Mouse (Mus musculus) embryonic facial prominence, embryonic 11.5 days (tissue): ENCODE measurements around the gene Bcor. TPM values are rescaled to one million over a fixed set of nuclear protein-coding genes. Genes with fewer than 3 reads are reported as not detected.

ENCODE experiments used
- ATAC-seq: fragments of 200-750 bp; cut with Nextera tagmentation; replicated peaks from 2 replicates; pipeline ENCODE4 v1.8.0; 2017; ENCODE audit warnings: low read depth; ENCODE audit not compliant: insufficient number of reproducible peaks, low FRiP score, low TSS enrichment
- DNase-seq: peaks from one replicate; pipeline ENCODE4 v3.0.0-alpha.2; 2015; ENCODE audit warnings: low spot score
- H3K27ac ChIP-seq: fragments of 300-500 bp; sonication (generic); replicated peaks from 2 replicates; pipeline ENCODE4 v1.5.1; 2014; ENCODE audit warnings: mild to moderate bottlenecking, low read depth, low read length, control low read depth
- H3K27me3 ChIP-seq: fragments of 300-500 bp; sonication (generic); 2 replicates; pipeline ENCODE4 v1.6.1; 2014; ENCODE audit warnings: mild to moderate bottlenecking, low read length, moderate library complexity, mixed read lengths; ENCODE audit not compliant: control insufficient read depth, insufficient read depth
- H3K36me3 ChIP-seq: fragments of 300-500 bp; sonication (generic); replicated peaks from 2 replicates; pipeline ENCODE4 v1.6.1; 2014; ENCODE audit warnings: low read depth, mild to moderate bottlenecking, low read length, moderate library complexity, mixed read lengths; ENCODE audit not compliant: control insufficient read depth, insufficient read depth
- H3K4me1 ChIP-seq: fragments of 300-500 bp; sonication (generic); 2 replicates; pipeline ENCODE4 v1.6.1; 2014; ENCODE audit warnings: low read length, mixed read lengths; ENCODE audit not compliant: control insufficient read depth, insufficient read depth
- H3K4me2 ChIP-seq: fragments of 300-500 bp; sonication (generic); 2 replicates; pipeline ENCODE4 v1.6.1; 2014; ENCODE audit warnings: low read depth, mild to moderate bottlenecking, control low read depth, low read length, moderate library complexity
- H3K4me3 ChIP-seq: fragments of 300-500 bp; sonication (generic); 2 replicates; pipeline ENCODE4 v1.5.1; 2014; ENCODE audit warnings: low read depth, low read length, control low read depth
- H3K9ac ChIP-seq: fragments of 300-500 bp; sonication (generic); replicated peaks from 2 replicates; pipeline ENCODE4 v1.6.1; 2014; ENCODE audit warnings: mild to moderate bottlenecking, control low read depth, low read length
- H3K9me3 ChIP-seq: fragments of 300-500 bp; sonication (generic); replicated peaks from 2 replicates; pipeline ENCODE4 v1.6.1; 2016; ENCODE audit warnings: mild to moderate bottlenecking, low read length, inconsistent platforms, mixed read lengths; ENCODE audit not compliant: control insufficient read depth
- WGBS: fragments of 180-500 bp; shearing (Covaris S2); extraction: QIAGEN DNeasy Blood & Tissue Kit; methylation state at CpG from one replicate; pipeline ENCODE4 v1.1.7; 2014; 5-methylcytosine and 5-hydroxymethylcytosine counted together
- polyA plus RNA-seq: library from polyadenylated mRNA; unstranded; fragments of >200 nt; fragmentation: Nextera tagmentation; extraction: Ambion mirVana; gene quantifications from 2 replicates; pipeline ENCODE4 v1.2.1, GENCODE M21; 2014

Bcor gene
- polyA plus RNA-seq, 1 experiment from 2014 or later: 26.9 TPM

GRCm38 (mm10) chrX:12065782-12066181, 94.4 kb downstream of the Bcor start:
- Histone ChIP-seq H3K36me3 (no peaks in the 10 kb centered on the region), H3K27me3 (peaks cover 11% of the 10 kb centered on the region), H3K4me1 (no peaks in the 10 kb centered on the region; the same call in 1 of the 2 replicates), H3K27ac (no peak overlapping the region), H3K9me3 (no peaks in the 10 kb centered on the region), H3K4me3 (no peak overlapping the region), H3K4me2 (no peak overlapping the region), H3K9ac (no peak overlapping the region)
- no peak for ATAC-seq
- 31% methylated on average over 8 of the region's 9 CpGs for WGBS
- no peak for DNase-seq

GRCm38 (mm10) chrX:12062932-12063260, 97.3 kb downstream of the Bcor start:
- no peak overlapping the region for H3K4me2 ChIP-seq
- no peak overlapping the region for H3K9ac ChIP-seq
- ATAC-seq (no peak), DNase-seq (no peak)
- no peaks in the 10 kb centered on the region for H3K36me3 ChIP-seq
- H3K27ac ChIP-seq: no peak overlapping the region
- peaks cover 6% of the 10 kb centered on the region for H3K27me3 ChIP-seq
- H3K9me3 ChIP-seq: no peaks in the 10 kb centered on the region
- no peak overlapping the region for H3K4me3 ChIP-seq
- no peaks in the 10 kb centered on the region for H3K4me1 ChIP-seq
- 17% methylated on average over 6 of the region's 6 CpGs for WGBS

GRCm38 (mm10) chrX:12062121-12062931, 97.8 kb downstream of the Bcor start:
- H3K4me3 ChIP-seq: no peak overlapping the region
- 19% methylated on average over 24 of the region's 24 CpGs for WGBS
- H3K36me3 ChIP-seq: no peaks in the 10 kb centered on the region; the same call in 1 of the 2 replicates
- ATAC-seq (no peak), DNase-seq (no peak)
- no peaks in the 10 kb centered on the region for H3K4me1 ChIP-seq
- H3K4me2 ChIP-seq: no peak overlapping the region
- H3K27ac ChIP-seq: no peak overlapping the region
- no peaks in the 10 kb centered on the region for H3K9me3 ChIP-seq
- peaks cover 6% of the 10 kb centered on the region; the same call in 1 of the 2 replicates for H3K27me3 ChIP-seq
- H3K9ac ChIP-seq: no peak overlapping the region

- ATAC-seq (no peak), DNase-seq (no peak)
- H3K27me3 ChIP-seq: peaks cover 6% of the 10 kb centered on the region; the same call in 1 of the 2 replicates
- no peaks in the 10 kb centered on the region for H3K4me1 ChIP-seq
- H3K27ac ChIP-seq: no peak overlapping the region
- H3K9me3 ChIP-seq: no peaks in the 10 kb centered on the region
- H3K36me3 ChIP-seq: no peaks in the 10 kb centered on the region; the same call in 1 of the 2 replicates
- H3K9ac ChIP-seq: no peak overlapping the region
- H3K4me3 ChIP-seq: no peak overlapping the region
- WGBS: 73% methylated on average over 3 of the region's 3 CpGs
- no peak overlapping the region for H3K4me2 ChIP-seq
These were observed 99.3 kb downstream of the Bcor start for GRCm38 (mm10) chrX:12060848-12061247.

- ATAC-seq (no peak), DNase-seq (no peak)
- Histone ChIP-seq H3K9ac (no peak overlapping the region), H3K36me3 (no peaks in the 10 kb centered on the region; the same call in none of the 2 replicates), H3K4me2 (no peak overlapping the region), H3K4me3 (no peak overlapping the region), H3K9me3 (no peaks in the 10 kb centered on the region), H3K4me1 (no peaks in the 10 kb centered on the region), H3K27me3 (no peaks in the 10 kb centered on the region), H3K27ac (no peak overlapping the region)
- 94% methylated on average over 11 of the region's 11 CpGs for WGBS
These were observed 102.9 kb downstream of the Bcor start for GRCm38 (mm10) chrX:12057210-12057609.

- ATAC-seq: no peak
- H3K4me3 ChIP-seq: no peak overlapping the region
- DNase-seq: no peak
- no peak overlapping the region for H3K27ac ChIP-seq
- H3K9ac ChIP-seq: no peak overlapping the region
- no peaks in the 10 kb centered on the region for H3K27me3 ChIP-seq
- no peaks in the 10 kb centered on the region for H3K9me3 ChIP-seq
- WGBS: 80% methylated on average over 9 of the region's 9 CpGs
- H3K4me2 ChIP-seq: no peak overlapping the region
- no peaks in the 10 kb centered on the region; the same call in none of the 2 replicates for H3K36me3 ChIP-seq
- H3K4me1 ChIP-seq: no peaks in the 10 kb centered on the region
These were observed 106.7 kb downstream of the Bcor start for GRCm38 (mm10) chrX:12053315-12053914.

GRCm38 (mm10) chrX:12052651-12053050, 107.5 kb downstream of the Bcor start:
- ATAC-seq (no peak), DNase-seq (no peak)
- WGBS: 100% methylated on average over 1 of the region's 1 CpGs
- Histone ChIP-seq H3K27me3 (no peaks in the 10 kb centered on the region), H3K27ac (no peak overlapping the region), H3K4me1 (no peaks in the 10 kb centered on the region), H3K36me3 (no peaks in the 10 kb centered on the region; the same call in none of the 2 replicates), H3K9me3 (no peaks in the 10 kb centered on the region), H3K9ac (no peak overlapping the region), H3K4me3 (no peak overlapping the region), H3K4me2 (no peak overlapping the region)

GRCm38 (mm10) chrX:12048721-12049120, 111.4 kb downstream of the Bcor start:
- no peaks in the 10 kb centered on the region for H3K27me3 ChIP-seq
- DNase-seq (no peak), ATAC-seq (no peak)
- no peaks in the 10 kb centered on the region for H3K36me3 ChIP-seq
- 67% methylated on average over 11 of the region's 11 CpGs for WGBS
- H3K9ac ChIP-seq: no peak overlapping the region
- no peaks in the 10 kb centered on the region for H3K9me3 ChIP-seq
- H3K4me3 ChIP-seq: no peak overlapping the region
- no peaks in the 10 kb centered on the region for H3K4me1 ChIP-seq
- H3K27ac ChIP-seq: no peak overlapping the region
- no peak overlapping the region for H3K4me2 ChIP-seq
